Comparison of ENCODE assay signal across 21 mouse cellular contexts in genomic region chr4:85345911-85346310, GRCm38 (mm10).
DNase-seq lines count a peak whose midpoint lies in the region; ATAC-seq and TF ChIP-seq lines count a peak whose summit lies in the region.
"Had no signal": no experiment of that assay in that cellular context is flagged by ENCODE, and none has a peak within 500 bp of the region (broad histone marks: within the 10 kb centered on the region; RNA-seq: fewer than 3 reads in every experiment).

No protein-coding gene starts in this region.

- TF ChIP-seq CTCF in cerebellum, adult 2 months (IDR thresholded peaks at IDR 0.05; ENCODE audit: borderline replicate concordance, insufficient read depth, low read depth, low read length), result no peak
- no peak for TF ChIP-seq CTCF in brain, embryonic 14.5 days (IDR thresholded peaks at IDR 0.05; ENCODE audit: borderline replicate concordance, extremely low read depth, insufficient read depth, insufficient read length)

- H3K27ac ChIP-seq in cerebellum, adult 2 months (ENCODE audit: insufficient read depth, low read length), result peak overlapping the region; percentile 64; the same call in 1 of the 2 replicates
- peak overlapping the region; percentile 12; the same call in 1 of the 2 replicates for H3K27ac ChIP-seq in forebrain, embryonic 15.5 days (replicated peaks)
- no peak overlapping the region for H3K27ac ChIP-seq in forebrain, embryonic 11.5 days (ENCODE audit: low read depth, low read length)
- H3K27ac ChIP-seq: embryonic facial prominence, embryonic 10.5 days; embryonic facial prominence, embryonic 13.5 days; gastrocnemius, adult 2 months; hindbrain, embryonic 12.5 days; hindbrain, embryonic 15.5 days had no signal

- no peak for TF ChIP-seq POLR2A in cerebellum, adult 2 months (IDR thresholded peaks at IDR 0.05; ENCODE audit: borderline replicate concordance, insufficient read depth, low read length)
- TF ChIP-seq POLR2A in brain, embryonic 14.5 days (IDR thresholded peaks at IDR 0.05; ENCODE audit: borderline replicate concordance, extremely low read depth, insufficient read depth, insufficient read length, poor library complexity, severe bottlenecking), result no peak

- no peak overlapping the region for H3K9ac ChIP-seq in forebrain, embryonic 15.5 days (replicated peaks)
- H3K9ac ChIP-seq in forebrain, embryonic 11.5 days (ENCODE audit: low read length), result no peak overlapping the region
- H3K9ac ChIP-seq: embryonic facial prominence, embryonic 13.5 days; hindbrain, embryonic 12.5 days; hindbrain, embryonic 15.5 days had no signal

- DNase-seq in cerebellum, adult 2 months, result no peak
- DNase-seq in cerebellum, adult 9-10 months, result no peak
- DNase-seq in forebrain, embryonic 11.5 days (ENCODE audit: low spot score), result no peak
- peak; percentile 7 for DNase-seq in left cerebral cortex, postnatal 4 days
- DNase-seq in left cerebral cortex, postnatal 25 days (ENCODE audit: low spot score in 2 of 2), result no peak
- peak; percentile 60 for DNase-seq in brain, embryonic 14.5 days (ENCODE audit: low read depth)
- DNase-seq: adrenal gland, adult 8-10 months; adrenal gland, postnatal 25 days; cerebellum, adult 18-20 months; gastrocnemius, adult 2 months; gastrocnemius, postnatal 14 days; heart, adult 11 months had no signal

- no peak for ATAC-seq in forebrain, embryonic 15.5 days (replicated peaks)
- ATAC-seq in forebrain, embryonic 11.5 days (replicated peaks; ENCODE audit: low FRiP score), result no peak
- ATAC-seq: activated CD4-positive, CD25-positive, alpha-beta regulatory T cell, adult 4 months; intestine, postnatal 0 days had no signal

- no peak overlapping the region for H3K4me2 ChIP-seq in forebrain, embryonic 15.5 days (replicated peaks)
- no peak overlapping the region for H3K4me2 ChIP-seq in forebrain, embryonic 11.5 days (ENCODE audit: low read depth, low read length, severe bottlenecking)
- H3K4me2 ChIP-seq: embryonic facial prominence, embryonic 13.5 days; heart, embryonic 11.5 days; hindbrain, embryonic 12.5 days; hindbrain, embryonic 15.5 days had no signal

- no peak overlapping the region for H3K4me3 ChIP-seq in cerebellum, adult 2 months (replicated peaks; ENCODE audit: insufficient read depth, low read depth, low read length)
- H3K4me3 ChIP-seq in forebrain, embryonic 15.5 days, result no peak overlapping the region
- H3K4me3 ChIP-seq in forebrain, embryonic 11.5 days (ENCODE audit: low read depth, low read length), result no peak overlapping the region
- H3K4me3 ChIP-seq: embryonic facial prominence, embryonic 10.5 days; embryonic facial prominence, embryonic 13.5 days; erythroblast, embryonic 14.5 days; gastrocnemius, adult 2 months; hindbrain, embryonic 12.5 days; hindbrain, embryonic 15.5 days had no signal

- H3K4me1 ChIP-seq in cerebellum, adult 2 months (ENCODE audit: control insufficient read depth, insufficient read depth, low read length), result peaks cover 27% of the 10 kb centered on the region; the same call in 1 of the 2 replicates
- H3K4me1 ChIP-seq in forebrain, embryonic 15.5 days, result 0 out of 2 replicates have a peak, but pooled peaks cover 4% of the 10 kb centered on the region
- H3K4me1 ChIP-seq in forebrain, embryonic 11.5 days (replicated peaks; ENCODE audit: control insufficient read depth, insufficient read depth, low read length), result no peaks in the 10 kb centered on the region
- H3K4me1 ChIP-seq: embryonic facial prominence, embryonic 10.5 days; embryonic facial prominence, embryonic 13.5 days; hindbrain, embryonic 12.5 days; hindbrain, embryonic 15.5 days had no signal

- no peaks in the 10 kb centered on the region for H3K36me3 ChIP-seq in forebrain, embryonic 15.5 days
- no peaks in the 10 kb centered on the region for H3K36me3 ChIP-seq in forebrain, embryonic 11.5 days (ENCODE audit: control insufficient read depth, insufficient read depth, low read length)
- H3K36me3 ChIP-seq: embryonic facial prominence, embryonic 10.5 days; embryonic facial prominence, embryonic 13.5 days; hindbrain, embryonic 12.5 days; hindbrain, embryonic 15.5 days had no signal

- 53% methylated on average over 6 of the region's 6 CpGs for WGBS in cerebellum, adult 2 months
- WGBS in forebrain, embryonic 15.5 days, result 79% methylated on average over 6 of the region's 6 CpGs
- 96% methylated on average over 6 of the region's 6 CpGs for WGBS in forebrain, embryonic 11.5 days

- H3K27me3 ChIP-seq in cerebellum, adult 2 months (ENCODE audit: control insufficient read depth, insufficient read depth, low read length), result no peaks in the 10 kb centered on the region
- H3K27me3 ChIP-seq in forebrain, embryonic 15.5 days, result no peaks in the 10 kb centered on the region
- no peaks in the 10 kb centered on the region for H3K27me3 ChIP-seq in forebrain, embryonic 11.5 days (ENCODE audit: control insufficient read depth, insufficient read depth, low read length)
- H3K27me3 ChIP-seq: embryonic facial prominence, embryonic 13.5 days; hindbrain, embryonic 12.5 days; hindbrain, embryonic 15.5 days had no signal

- intact Hi-C loops in left cerebral cortex, postnatal 4 days (cut with DNase I), result no loop called here
- intact Hi-C loops in left cerebral cortex, postnatal 25 days (cut with DNase I), result no loop called here

- H3K9me3 ChIP-seq in forebrain, embryonic 15.5 days, result no peaks in the 10 kb centered on the region
- no peaks in the 10 kb centered on the region for H3K9me3 ChIP-seq in forebrain, embryonic 11.5 days (ENCODE audit: control insufficient read depth, low read length)
- H3K9me3 ChIP-seq: embryonic facial prominence, embryonic 10.5 days; embryonic facial prominence, embryonic 13.5 days; hindbrain, embryonic 12.5 days; hindbrain, embryonic 15.5 days had no signal

Comparison
In these comparisons a context has a peak if more than half of its experiments do, and no peak if none do; other contexts are left out.
1. DNase-seq: peak in left cerebral cortex, postnatal 4 days (single experiment) and brain, embryonic 14.5 days (single experiment); none in cerebellum, adult 2 months (0 of 2), cerebellum, adult 9-10 months (single experiment), forebrain, embryonic 11.5 days (single experiment) and left cerebral cortex, postnatal 25 days (0 of 2).